Mouse (Mus musculus) CH12.LX (cell line): ENCODE data around the gene Srsf2. TPM values are rescaled to one million over a fixed set of nuclear protein-coding genes. Genes with fewer than 3 reads are reported as not detected.
"Not testable (repeated sequence)": the region's sequence is repeated elsewhere in the genome, so short reads cannot be mapped to it uniquely, and the experiment has no call there.

Experiments
- DNase-seq: peaks from one replicate; pipeline ENCODE4 v3.0.0-alpha.2; 2013; ENCODE audit errors: extremely low read depth
- H3K27ac ChIP-seq: 2 replicates; pipeline ENCODE4 v1.5.1; 2012; ENCODE audit warnings: low read depth, mild to moderate bottlenecking, control low read depth, moderate library complexity; ENCODE audit not compliant: insufficient read depth
- H3K27me3 ChIP-seq: replicated peaks from 2 replicates; pipeline ENCODE3; 2012; ENCODE audit warnings: inconsistent platforms
- H3K36me3 ChIP-seq, 2 experiments: replicated peaks in 1 of 2; 2 replicates each; pipeline versions ENCODE3 to v1.6.1; 2012; ENCODE audit warnings: inconsistent platforms in 1 of 2, low read length in 1 of 2, mild to moderate bottlenecking in 1 of 2, mixed read lengths in 1 of 2, moderate library complexity in 1 of 2; ENCODE audit not compliant: control insufficient read depth in 1 of 2, insufficient read depth in 1 of 2
- H3K4me1 ChIP-seq, 2 experiments: 2 replicates each; pipeline ENCODE4 v1.6.1; 2012; ENCODE audit warnings: inconsistent platforms in 1 of 2, moderate library complexity in 1 of 2; ENCODE audit not compliant: insufficient read depth in 2 of 2, control insufficient read depth in 1 of 2
- H3K4me2 ChIP-seq: 2 replicates; pipeline ENCODE4 v1.6.1; 2012; ENCODE audit warnings: low read depth, mild to moderate bottlenecking, control low read depth; ENCODE audit not compliant: poor library complexity, insufficient read depth, severe bottlenecking
- H3K4me3 ChIP-seq, 3 experiments: fragments of 150-350 bp in 1 of 3; sonication (generic) in 1 of 3; replicated peaks in 1 of 3; 2 replicates each; pipeline versions ENCODE3 to v1.5.1; 2011 to 2012; ENCODE audit warnings: low read depth in 2 of 3, low read length in 2 of 3, mild to moderate bottlenecking in 2 of 3, moderate library complexity in 2 of 3, control low read depth in 1 of 3, improper control_type of control experiment in 1 of 3, inconsistent platforms in 1 of 3, mixed read lengths in 1 of 3; ENCODE audit not compliant: poor library complexity in 1 of 3
- H3K79me2 ChIP-seq: replicated peaks from 2 replicates; pipeline ENCODE4 v1.6.1; 2012; ENCODE audit warnings: mild to moderate bottlenecking, moderate library complexity; ENCODE audit not compliant: control insufficient read depth, poor library complexity, insufficient read depth, severe bottlenecking; ENCODE audit errors: extremely low read depth
- H3K9ac ChIP-seq: 2 replicates; pipeline ENCODE4 v1.6.1; 2012; ENCODE audit warnings: low read depth, mild to moderate bottlenecking, control low read depth, moderate library complexity; ENCODE audit not compliant: insufficient read depth
- H3K9me3 ChIP-seq: replicated peaks from 2 replicates; pipeline ENCODE3; 2012; ENCODE audit warnings: low read length, inconsistent platforms, mixed read lengths
- EP300 ChIP-seq: IDR thresholded peaks from 2 replicates; pipeline ENCODE4 v1.6.1; 2011; ENCODE audit warnings: low read length, improper control_type of control experiment
- MAZ ChIP-seq: IDR thresholded peaks from 2 replicates; pipeline ENCODE4 v1.6.1; 2012; ENCODE audit warnings: low read depth, mild to moderate bottlenecking, inconsistent platforms, low read length, improper control_type of control experiment, moderate library complexity
- NELFE ChIP-seq: IDR thresholded peaks from 2 replicates; pipeline ENCODE4 v1.6.1; 2011; ENCODE audit warnings: low read depth, low read length, improper control_type of control experiment
- SIN3A ChIP-seq: IDR thresholded peaks from 2 replicates; pipeline ENCODE4 v1.6.1; 2012; ENCODE audit warnings: low read length, improper control_type of control experiment, inconsistent platforms
- USF1 ChIP-seq: IDR thresholded peaks from 2 replicates; pipeline ENCODE4 v1.6.1; 2014; ENCODE audit warnings: low read depth, mild to moderate bottlenecking, inconsistent platforms, low read length, improper control_type of control experiment
- ZKSCAN1 ChIP-seq: IDR thresholded peaks from 2 replicates; pipeline ENCODE4 v1.6.1; 2012; ENCODE audit warnings: low read depth, inconsistent platforms, low read length, improper control_type of control experiment, borderline replicate concordance
- dilution Hi-C: fragments of 300-500 bp; cut with MboI; formaldehyde crosslinking; loops from 2 replicates; pipeline ENCODE4 v1.14.3; 2020; ENCODE audit warnings: low sequenced_read_pairs; ENCODE audit not compliant: extremely low pct_unique_long_range_greater_than_20kb, extremely low pct_ligation_motif_present
- in situ Hi-C: fragments of 300-500 bp; cut with MboI; formaldehyde crosslinking; loops from 3 replicates; pipeline ENCODE4 v1.14.3; 2019; ENCODE audit warnings: low sequenced_read_pairs, low pct_ligation_motif_present, low pct_unique_long_range_greater_than_20kb, mixed read lengths
- polyA plus RNA-seq: library from polyadenylated mRNA; unstranded; fragments of >175 nt; gene quantifications from 2 replicates; pipeline ENCODE4 v1.2.1, GENCODE M21; 2012; ENCODE audit warnings: low read depth; ENCODE audit not compliant: insufficient read length
- total RNA-seq, 2 experiments: library from RNA; depleted of rRNA; stranded (reverse); fragments of 300-350 nt in 1 of 2; fragments of >200 nt in 1 of 2; gene quantifications; 2 replicates each; pipeline ENCODE4 v1.2.3; 2012 to 2014

Gene Srsf2
- total and polyA plus RNA-seq, 3 experiments: 298 to 1,224 (median 471) TPM

- TF ChIP-seq ZKSCAN1: no peak
- TF ChIP-seq NELFE: no peak
Measured at GRCm38 (mm10) chr11:116825230-116825629, 27.7 kb downstream of the Srsf2 start (continued).

- H3K4me2 ChIP-seq, H3K79me2 ChIP-seq, dilution Hi-C loops, H3K4me3 ChIP-seq, H3K36me3 ChIP-seq, H3K9ac ChIP-seq, H3K27me3 ChIP-seq, DNase-seq, in situ Hi-C loops, H3K9me3 ChIP-seq, H3K27ac ChIP-seq, H3K4me1 ChIP-seq: not testable (repeated sequence)
Measured at GRCm38 (mm10) chr11:116823885-116824284, 29.0 kb downstream of the Srsf2 start.

GRCm38 (mm10) chr11:116823255-116823654 lies 29.6 kb downstream of the Srsf2 start:
- Histone ChIP-seq H3K4me3 (no peak overlapping the region), H3K9ac (no peak overlapping the region)
- no peak for TF ChIP-seq SIN3A
- TF ChIP-seq, all 38 proteins: peak for 0
- no peak overlapping the region for H3K27ac ChIP-seq
- DNase-seq: no peak
- no peaks in the 10 kb centered on the region for H3K4me1 ChIP-seq
- H3K9me3 ChIP-seq: no peaks in the 10 kb centered on the region
- dilution Hi-C loops: no loop called here
- H3K79me2 ChIP-seq: no peaks in the 10 kb centered on the region
- no peaks in the 10 kb centered on the region for H3K36me3 ChIP-seq
- in situ Hi-C loops: no loop called here
- no peaks in the 10 kb centered on the region for H3K27me3 ChIP-seq
- no peak overlapping the region for H3K4me2 ChIP-seq

GRCm38 (mm10) chr11:116822626-116823025 lies 30.3 kb downstream of the Srsf2 start:
- in situ Hi-C loops: no loop called here
- TF ChIP-seq USF1 (no peak), MAZ (no peak), EP300 (no peak)

More at GRCm38 (mm10) chr11:116822626-116823025, 30.3 kb downstream of the Srsf2 start:
- no peak overlapping the region for H3K9ac ChIP-seq
- 0 out of 4 replicates have a peak, but pooled peaks cover 0 to 2% of the 10 kb centered on the region in 2 experiments for H3K4me1 ChIP-seq
- H3K4me3 ChIP-seq: no peak overlapping the region
- no peak for DNase-seq
- no peaks in the 10 kb centered on the region for H3K27me3 ChIP-seq
- no peaks in the 10 kb centered on the region for H3K79me2 ChIP-seq
- H3K27ac ChIP-seq: no peak overlapping the region
- dilution Hi-C loops: no loop called here
- H3K36me3 ChIP-seq: no peaks in the 10 kb centered on the region
- H3K4me2 ChIP-seq: no peak overlapping the region
- H3K9me3 ChIP-seq: no peaks in the 10 kb centered on the region
